Mouse (Mus musculus): ENCODE results near the gene Rtf2. TPM values are rescaled to one million over a fixed set of nuclear protein-coding genes. Genes with fewer than 3 reads are reported as not detected.
A peak's percentile ranks its signal among the peaks of the same experiment; 100 is the strongest.

The Rtf2 gene
- polyA plus RNA-seq, 1 experiment from 2014 or later: 70.1 TPM

DNA sequence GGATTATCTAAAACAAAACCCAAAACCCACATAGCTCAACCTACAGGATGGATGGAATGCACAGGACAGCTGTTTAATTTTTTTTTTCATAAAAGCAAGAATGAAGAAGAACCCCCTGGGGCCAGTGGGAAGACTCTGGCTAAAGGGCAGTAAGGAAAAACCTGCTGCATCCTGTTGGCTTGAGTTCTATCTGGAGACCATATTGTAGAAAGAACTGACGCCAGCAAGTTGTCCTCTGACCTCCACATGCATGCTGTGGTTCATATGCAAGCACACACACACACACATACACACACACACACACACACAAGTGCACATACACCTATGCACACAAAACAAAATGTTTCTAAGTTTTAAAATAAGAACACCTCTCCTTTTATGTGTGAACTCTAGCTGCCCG is 29.7 kb upstream of the Rtf2 start:
- 80% methylated on average over 2 of the region's 2 CpGs for WGBS

DNA sequence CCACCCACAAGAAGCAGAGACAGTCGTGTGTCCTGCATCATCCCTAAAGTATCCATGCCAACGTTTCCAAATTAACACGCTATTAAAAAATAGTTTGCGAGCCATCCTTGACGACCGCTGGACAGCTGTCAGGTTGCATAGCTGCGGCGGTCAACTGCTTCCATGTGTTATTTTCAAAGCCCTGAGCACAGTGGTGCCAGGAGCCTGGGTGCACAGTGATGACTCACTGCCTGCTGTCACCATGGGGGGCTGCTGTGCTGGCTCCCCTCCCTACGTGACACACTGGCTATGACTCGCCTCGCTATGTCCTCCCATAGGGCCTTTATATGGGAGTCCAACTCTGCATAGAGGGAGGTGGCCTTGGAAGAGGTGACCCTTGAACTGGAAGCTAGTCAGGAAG is 29.3 kb upstream of the Rtf2 start:
- 84% methylated on average over 11 of the region's 11 CpGs for WGBS
- no peak overlapping the region for H3K27ac ChIP-seq
- no peaks in the 10 kb centered on the region for H3K36me3 ChIP-seq
- no peak overlapping the region for H3K4me2 ChIP-seq (replicated peaks)
- ATAC-seq: no peak
- no peak overlapping the region for H3K9ac ChIP-seq
- H3K27me3 ChIP-seq (replicated peaks): no peaks in the 10 kb centered on the region
- H3K9me3 ChIP-seq: no peaks in the 10 kb centered on the region
- H3K4me1 ChIP-seq (replicated peaks): no peaks in the 10 kb centered on the region
- H3K4me3 ChIP-seq (replicated peaks): no peak overlapping the region

More for the DNA sequence above, 29.7 kb upstream of the Rtf2 start:
- H3K4me2 ChIP-seq (replicated peaks): no peak overlapping the region
- H3K9ac ChIP-seq: no peak overlapping the region
- no peaks in the 10 kb centered on the region for H3K4me1 ChIP-seq (replicated peaks)
- no peak for ATAC-seq
- no peak overlapping the region for H3K27ac ChIP-seq
- H3K9me3 ChIP-seq: no peaks in the 10 kb centered on the region
- no peaks in the 10 kb centered on the region for H3K27me3 ChIP-seq (replicated peaks)
- no peaks in the 10 kb centered on the region for H3K36me3 ChIP-seq
- no peak overlapping the region for H3K4me3 ChIP-seq (replicated peaks)

GRCm38 (mm10) chr2:172412454-172412853 is 27.9 kb upstream of the Rtf2 start:
- 0 out of 2 replicates have a peak overlapping the region, but pooled peaks have one; percentile 14 for H3K4me2 ChIP-seq (replicated peaks)

DNA sequence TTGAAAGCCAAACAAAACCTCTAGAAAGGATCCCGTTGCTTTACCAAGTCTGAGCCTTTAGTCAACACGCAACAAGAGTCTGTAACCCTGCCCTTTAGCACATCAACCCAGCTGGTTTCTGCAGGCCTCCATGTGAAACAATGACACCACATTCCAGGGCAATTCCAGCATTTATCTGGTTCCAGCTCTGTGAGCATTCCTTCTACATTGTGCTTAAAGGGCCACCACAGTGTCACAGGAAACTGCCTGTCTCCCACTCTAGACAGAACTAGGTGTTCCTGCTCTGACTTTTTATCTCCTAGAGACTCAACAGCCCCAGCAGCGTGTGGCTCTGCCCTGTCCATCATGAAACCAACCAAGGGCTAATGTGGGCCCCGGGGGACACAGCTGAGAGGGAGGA is 27.1 kb upstream of the Rtf2 start:
- Histone ChIP-seq H3K9ac (no peak overlapping the region), H3K27me3 (replicated peaks) (no peaks in the 10 kb centered on the region), H3K4me1 (replicated peaks) (no peaks in the 10 kb centered on the region), H3K4me3 (replicated peaks) (no peak overlapping the region), H3K36me3 (no peaks in the 10 kb centered on the region), H3K4me2 (replicated peaks) (no peak overlapping the region), H3K27ac (no peak overlapping the region), H3K9me3 (no peaks in the 10 kb centered on the region)
- 20% methylated on average over 4 of the region's 4 CpGs for WGBS
- ATAC-seq: no peak

More at GRCm38 (mm10) chr2:172412454-172412853, 27.9 kb upstream of the Rtf2 start:
- WGBS: 14% methylated on average over 9 of the region's 9 CpGs
- H3K36me3 ChIP-seq: no peaks in the 10 kb centered on the region
- H3K4me3 ChIP-seq (replicated peaks): no peak overlapping the region
- no peak overlapping the region for H3K9ac ChIP-seq
- H3K27ac ChIP-seq: no peak overlapping the region
- no peaks in the 10 kb centered on the region for H3K27me3 ChIP-seq (replicated peaks)
- H3K9me3 ChIP-seq: no peaks in the 10 kb centered on the region
- no peaks in the 10 kb centered on the region for H3K4me1 ChIP-seq (replicated peaks)
- ATAC-seq: no peak

DNA sequence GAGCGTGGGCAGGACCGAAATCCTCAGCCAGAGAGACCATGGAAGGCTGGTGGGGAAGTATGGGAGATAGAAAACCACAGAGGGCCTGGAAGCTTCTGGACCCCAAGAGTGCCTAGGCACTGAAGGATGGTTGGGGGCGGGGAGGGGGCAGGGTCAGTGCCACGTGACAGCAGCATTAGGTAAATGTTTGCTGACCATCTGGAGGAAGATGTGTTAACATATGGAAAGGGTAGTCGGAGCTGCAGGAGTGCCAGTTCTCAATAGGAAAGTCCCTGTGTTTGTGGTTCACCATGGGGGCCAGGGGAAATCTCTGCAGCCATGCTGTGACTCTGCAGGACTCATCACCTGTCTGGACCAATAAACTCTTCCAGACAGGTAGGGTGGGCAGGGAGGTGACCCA is 26.5 kb upstream of the Rtf2 start:
- ATAC-seq: no peak
- no peaks in the 10 kb centered on the region for H3K4me1 ChIP-seq (replicated peaks)
- no peaks in the 10 kb centered on the region for H3K27me3 ChIP-seq (replicated peaks)
- H3K4me3 ChIP-seq (replicated peaks): no peak overlapping the region
- H3K27ac ChIP-seq: no peak overlapping the region
- H3K4me2 ChIP-seq (replicated peaks): no peak overlapping the region
- WGBS: 47% methylated on average over 5 of the region's 5 CpGs
- H3K9ac ChIP-seq: no peak overlapping the region
- H3K36me3 ChIP-seq: no peaks in the 10 kb centered on the region
- H3K9me3 ChIP-seq: no peaks in the 10 kb centered on the region

GRCm38 (mm10) chr2:172416218-172416617 is 24.1 kb upstream of the Rtf2 start:
- Histone ChIP-seq H3K4me1 (replicated peaks) (no peaks in the 10 kb centered on the region), H3K27me3 (replicated peaks) (no peaks in the 10 kb centered on the region), H3K9ac (no peak overlapping the region), H3K36me3 (no peaks in the 10 kb centered on the region), H3K9me3 (no peaks in the 10 kb centered on the region), H3K4me3 (replicated peaks) (no peak overlapping the region), H3K4me2 (replicated peaks) (no peak overlapping the region), H3K27ac (no peak overlapping the region)
- WGBS: 54% methylated on average over 12 of the region's 12 CpGs
- ATAC-seq: no peak

- ATAC-seq: no peak
- Histone ChIP-seq H3K4me2 (replicated peaks) (no peak overlapping the region), H3K27ac (no peak overlapping the region), H3K4me1 (replicated peaks) (no peaks in the 10 kb centered on the region), H3K27me3 (replicated peaks) (no peaks in the 10 kb centered on the region), H3K4me3 (replicated peaks) (no peak overlapping the region), H3K9me3 (no peaks in the 10 kb centered on the region), H3K36me3 (no peaks in the 10 kb centered on the region), H3K9ac (no peak overlapping the region)
- WGBS: 82% methylated on average over 5 of the region's 5 CpGs
These were observed 23.5 kb upstream of the Rtf2 start for GRCm38 (mm10) chr2:172416876-172417275.

DNA sequence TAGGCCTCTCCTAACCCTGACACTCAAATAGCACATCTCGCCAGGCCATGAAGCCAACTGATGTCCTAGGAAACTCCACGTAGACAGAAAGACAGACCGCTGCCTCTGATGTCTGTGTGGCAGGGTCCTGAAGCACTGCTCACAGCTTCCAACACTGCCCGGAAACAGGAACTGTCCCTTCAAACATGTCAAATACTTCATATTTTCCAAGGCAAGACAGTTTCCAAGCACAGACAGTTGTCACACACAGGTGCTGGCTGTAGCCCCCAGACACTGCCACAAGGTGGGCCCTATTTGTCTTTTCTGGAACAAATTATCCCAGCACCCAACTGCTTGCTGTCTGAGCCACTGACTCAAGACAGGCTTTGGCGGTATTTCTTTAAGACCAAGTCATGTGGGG is 22.1 kb upstream of the Rtf2 start:
- H3K4me3 ChIP-seq (replicated peaks): no peak overlapping the region
- WGBS: 84% methylated on average over 5 of the region's 5 CpGs
- no peaks in the 10 kb centered on the region for H3K27me3 ChIP-seq (replicated peaks)
- H3K4me2 ChIP-seq (replicated peaks): no peak overlapping the region
- no peaks in the 10 kb centered on the region for H3K4me1 ChIP-seq (replicated peaks)
- H3K9me3 ChIP-seq: no peaks in the 10 kb centered on the region
- no peak for ATAC-seq
- H3K36me3 ChIP-seq: no peaks in the 10 kb centered on the region
- H3K9ac ChIP-seq: no peak overlapping the region
- H3K27ac ChIP-seq: no peak overlapping the region

DNA sequence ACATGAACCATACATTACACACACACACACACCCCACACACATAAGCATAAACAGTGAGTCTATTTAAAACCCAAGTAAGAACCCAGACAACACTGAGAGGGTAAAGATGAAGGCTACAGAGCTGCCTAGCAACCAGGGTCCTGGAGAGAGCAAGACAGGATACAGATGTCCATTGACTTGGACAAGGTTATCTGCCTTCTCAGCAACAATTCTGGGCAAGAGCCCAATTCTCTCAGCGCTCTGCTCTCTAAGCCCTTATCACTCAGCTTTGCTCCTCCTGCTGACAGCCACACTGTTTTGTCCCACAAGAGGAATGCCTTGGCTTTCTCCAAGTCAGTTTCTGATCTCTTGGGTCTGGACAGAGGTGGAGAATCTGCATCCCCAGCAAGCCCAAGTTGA is 9.7 kb upstream of the Rtf2 start:
- 67% methylated on average over 1 of the region's 1 CpGs for WGBS
- peak; percentile 43 for ATAC-seq
- no peak overlapping the region for H3K27ac ChIP-seq

GRCm38 (mm10) chr2:172433746-172434145 is 6.6 kb upstream of the Rtf2 start:
- Histone ChIP-seq H3K4me2 (replicated peaks) (no peak overlapping the region), H3K27ac (no peak overlapping the region), H3K36me3 (no peaks in the 10 kb centered on the region), H3K9ac (no peak overlapping the region), H3K27me3 (replicated peaks) (no peaks in the 10 kb centered on the region), H3K4me1 (replicated peaks) (no peaks in the 10 kb centered on the region), H3K9me3 (no peaks in the 10 kb centered on the region), H3K4me3 (replicated peaks) (no peak overlapping the region)
- WGBS: 41% methylated on average over 5 of the region's 5 CpGs
- no peak for ATAC-seq

More for the DNA sequence above, 9.7 kb upstream of the Rtf2 start:
- Histone ChIP-seq H3K4me3 (replicated peaks) (no peak overlapping the region), H3K27me3 (replicated peaks) (no peaks in the 10 kb centered on the region), H3K36me3 (no peaks in the 10 kb centered on the region), H3K4me1 (replicated peaks) (no peaks in the 10 kb centered on the region), H3K9me3 (no peaks in the 10 kb centered on the region), H3K9ac (no peak overlapping the region), H3K4me2 (replicated peaks) (no peak overlapping the region)

DNA sequence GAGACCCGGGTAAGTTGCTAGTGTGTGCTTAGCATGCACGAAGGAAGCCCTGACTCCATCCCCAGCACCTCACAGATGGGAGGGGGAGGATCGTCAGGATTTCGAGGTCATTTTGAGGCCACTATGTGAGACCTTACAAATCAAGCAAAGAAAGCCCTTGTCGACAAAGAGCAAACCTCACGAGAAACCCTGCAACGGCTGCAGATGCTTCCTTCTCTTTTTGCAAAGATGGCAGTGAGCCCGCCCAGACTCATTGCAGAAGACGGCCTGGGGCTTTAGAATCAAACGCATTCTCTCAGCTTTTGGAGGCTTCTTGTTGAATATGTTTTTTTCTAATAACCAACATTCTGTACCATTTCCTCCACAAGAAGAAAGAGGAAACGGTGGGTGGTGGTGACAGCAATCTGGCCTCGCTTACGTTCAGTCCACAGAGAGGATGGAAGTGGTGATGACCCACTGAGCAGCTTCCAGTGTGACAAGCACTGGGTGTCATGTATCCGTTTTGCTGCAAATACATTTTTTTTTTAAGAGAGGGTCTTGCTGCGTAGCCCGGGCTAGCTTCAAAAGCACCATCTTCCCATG is 2.9 kb upstream of the Rtf2 start:
- no peak for ATAC-seq
- H3K9ac ChIP-seq: no peak overlapping the region
- WGBS: 63% methylated on average over 16 of the region's 16 CpGs
- no peaks in the 10 kb centered on the region for H3K27me3 ChIP-seq (replicated peaks)
- H3K4me1 ChIP-seq (replicated peaks): peaks cover 13% of the 10 kb centered on the region
- no peak overlapping the region for H3K4me2 ChIP-seq (replicated peaks)
- H3K4me3 ChIP-seq (replicated peaks): no peak overlapping the region
- H3K36me3 ChIP-seq: no peaks in the 10 kb centered on the region
- no peaks in the 10 kb centered on the region for H3K9me3 ChIP-seq
- H3K27ac ChIP-seq: no peak overlapping the region

GRCm38 (mm10) chr2:172440640-172441005 is 267 bp downstream of the Rtf2 start:
- Histone ChIP-seq H3K4me3 (replicated peaks) (peak overlapping the region; percentile 77), H3K36me3 (no peaks in the 10 kb centered on the region; the same call in 1 of the 2 replicates), H3K27me3 (replicated peaks) (no peaks in the 10 kb centered on the region), H3K4me1 (replicated peaks) (peaks cover 13% of the 10 kb centered on the region), H3K4me2 (replicated peaks) (peak overlapping the region; percentile 71), H3K9me3 (no peaks in the 10 kb centered on the region), H3K27ac (0 out of 2 replicates have a peak overlapping the region, but pooled peaks have one; percentile 36), H3K9ac (peak overlapping the region; percentile 62)
- WGBS: under 1% methylated on average over 21 of the region's 21 CpGs
- ATAC-seq: peak; percentile 81

DNA sequence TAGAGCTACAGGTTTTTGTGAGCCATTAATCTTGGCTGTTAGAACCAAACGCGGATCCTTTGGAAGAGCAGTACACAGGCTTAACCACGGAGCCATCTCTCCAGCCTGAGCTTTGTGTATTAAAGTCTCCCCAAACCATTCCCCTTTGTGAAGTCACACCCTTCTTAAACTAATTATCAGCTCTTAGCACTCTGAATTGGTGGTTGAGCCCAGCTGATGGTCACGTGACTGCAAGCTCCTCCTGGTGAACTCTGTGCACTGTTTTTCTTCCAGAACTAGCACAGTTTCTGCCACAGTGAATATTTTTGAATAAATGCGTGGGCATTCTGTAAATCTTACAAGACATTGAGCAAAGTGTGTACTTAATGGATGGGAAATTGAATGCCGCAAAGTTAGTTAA is 820 bp downstream of the Rtf2 start:
- peak overlapping the region; percentile 62 for H3K9ac ChIP-seq
- no peak overlapping the region for H3K27ac ChIP-seq
- H3K36me3 ChIP-seq: peaks cover 5% of the 10 kb centered on the region; the same call in 1 of the 2 replicates
- peaks cover 13% of the 10 kb centered on the region for H3K4me1 ChIP-seq (replicated peaks)
- H3K4me3 ChIP-seq (replicated peaks): peak overlapping the region; percentile 77
- H3K27me3 ChIP-seq (replicated peaks): no peaks in the 10 kb centered on the region
- WGBS: 28% methylated on average over 6 of the region's 6 CpGs
- H3K9me3 ChIP-seq: no peaks in the 10 kb centered on the region
- ATAC-seq: no peak; the same call in 1 of the 2 replicates
- peak overlapping the region; percentile 71 for H3K4me2 ChIP-seq (replicated peaks)

All from intestine, embryonic 15.5 days (tissue).